Mouse (Mus musculus): Measurements from ENCODE around the gene Metrnl.
"Not testable (repeated sequence)": the region's sequence is repeated elsewhere in the genome, so short reads cannot be mapped to it uniquely, and the experiment has no call there.

DNA sequence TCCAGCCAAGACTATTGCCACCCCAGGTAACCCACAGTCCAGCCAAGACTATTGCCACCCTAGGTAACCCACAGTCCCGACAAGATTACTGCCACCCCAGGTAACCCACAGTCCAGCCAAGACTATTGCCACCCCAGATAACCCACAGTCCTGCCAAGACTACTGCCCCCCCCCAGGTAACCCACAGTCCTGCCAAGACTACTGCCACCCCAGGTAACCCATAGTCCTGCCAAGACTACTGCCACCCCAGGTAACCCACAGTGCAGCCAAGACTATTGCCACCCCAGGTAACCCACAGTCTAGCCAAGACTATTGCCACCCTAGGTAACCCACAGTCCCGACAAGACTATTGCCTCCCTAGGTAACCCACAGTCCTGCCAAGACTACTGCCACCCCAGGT is 40.7 kb upstream of the Metrnl start:
- not testable (repeated sequence) for TF ChIP-seq CTCF, POLR2A (IDR thresholded peaks at IDR 0.05; ENCODE audit: insufficient read depth, low read depth, low read length)

All from olfactory bulb, adult 2 months (tissue).